Mouse (Mus musculus): ENCODE results near the gene Cyth2. TPM values are rescaled to one million over a fixed set of nuclear protein-coding genes. Genes with fewer than 3 reads are reported as not detected.

The Cyth2 gene
- total RNA-seq, 2 experiments from 2014 or later = 88.5 to 107 TPM

DNA sequence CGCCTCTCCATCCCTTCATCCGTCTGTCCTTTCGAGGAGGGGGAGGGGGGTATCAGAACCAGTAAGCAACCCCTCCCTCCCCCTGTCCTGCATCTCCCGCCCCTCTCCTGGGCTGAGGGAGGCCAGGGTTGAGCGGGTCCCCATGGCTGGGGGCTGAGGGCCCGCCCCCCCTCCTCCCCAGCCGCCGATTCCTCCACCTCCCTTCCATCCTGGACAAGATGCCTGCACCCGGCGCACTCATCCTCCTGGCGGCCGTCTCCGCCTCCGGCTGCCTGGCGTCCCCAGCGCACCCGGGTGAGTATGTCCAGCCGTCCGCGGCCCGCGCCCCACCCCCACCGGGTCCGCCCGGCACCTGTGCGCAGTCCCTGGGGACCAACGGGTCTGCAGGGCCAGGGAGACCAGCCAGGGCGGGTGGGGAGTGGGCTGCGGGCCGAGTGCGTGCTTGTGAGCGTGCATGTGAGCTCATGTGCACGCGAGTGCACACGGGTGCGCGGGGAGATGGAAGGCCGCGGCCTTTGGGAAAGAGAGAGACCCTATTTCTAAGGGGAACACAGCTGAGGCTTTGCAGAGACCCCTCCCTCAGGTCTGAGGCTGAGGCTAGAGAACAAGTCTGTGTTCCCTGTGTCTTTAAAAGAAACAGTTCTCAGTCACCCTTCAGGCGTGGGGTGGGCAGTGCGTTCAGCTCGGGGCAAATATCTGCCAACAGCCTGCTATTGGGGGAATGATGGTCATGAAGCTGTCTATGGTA, 28.8 kb downstream of the Cyth2 start:
- peak; percentile 40 for DNase-seq

DNA sequence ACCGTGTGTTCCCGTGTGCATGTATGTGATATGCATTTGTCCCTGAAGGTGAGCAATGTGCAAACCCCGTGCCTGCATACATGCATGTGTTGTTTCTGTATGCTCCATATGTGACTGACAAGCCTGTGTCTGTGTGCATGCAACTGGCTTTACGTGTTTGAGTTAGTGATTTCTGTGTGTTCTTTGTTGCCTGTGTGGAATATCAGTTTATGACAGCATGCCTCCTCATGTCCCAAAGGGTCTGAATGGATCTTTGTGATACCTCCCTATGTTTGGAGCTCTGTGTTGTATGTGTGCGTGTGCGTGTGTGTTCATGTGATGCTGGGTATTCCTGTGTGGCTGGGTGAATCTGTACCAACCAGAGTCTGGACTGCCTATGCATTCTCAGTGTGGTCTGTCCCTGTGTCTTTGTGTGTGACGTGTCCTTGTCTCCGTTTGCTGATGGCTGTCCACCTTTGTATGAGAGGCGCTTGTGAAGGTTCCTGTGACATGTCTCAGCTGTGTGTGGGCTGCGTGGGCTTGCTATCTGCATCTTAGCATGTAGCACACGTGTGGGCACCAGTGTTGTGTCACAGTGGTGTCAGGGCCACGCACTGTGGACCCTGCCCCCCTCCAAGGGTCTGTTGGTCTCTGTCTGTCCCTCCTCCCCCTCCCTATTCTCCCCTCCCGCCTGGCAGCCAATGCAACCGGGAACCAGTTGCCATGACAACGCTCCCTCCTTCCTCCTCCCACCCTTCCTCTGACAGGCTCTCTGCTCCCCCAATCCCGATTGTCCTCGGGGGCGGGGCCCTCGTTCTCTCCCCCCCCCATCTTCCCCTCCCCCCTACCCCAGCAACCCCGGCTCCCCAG, 29.6 kb downstream of the Cyth2 start, which contains the start of gene Sult2b1:
Gene Sult2b1, minus strand, starts transcription at position 146 of the 849 bp plus-strand sequence.
- peak; percentile 64 for DNase-seq

DNA sequence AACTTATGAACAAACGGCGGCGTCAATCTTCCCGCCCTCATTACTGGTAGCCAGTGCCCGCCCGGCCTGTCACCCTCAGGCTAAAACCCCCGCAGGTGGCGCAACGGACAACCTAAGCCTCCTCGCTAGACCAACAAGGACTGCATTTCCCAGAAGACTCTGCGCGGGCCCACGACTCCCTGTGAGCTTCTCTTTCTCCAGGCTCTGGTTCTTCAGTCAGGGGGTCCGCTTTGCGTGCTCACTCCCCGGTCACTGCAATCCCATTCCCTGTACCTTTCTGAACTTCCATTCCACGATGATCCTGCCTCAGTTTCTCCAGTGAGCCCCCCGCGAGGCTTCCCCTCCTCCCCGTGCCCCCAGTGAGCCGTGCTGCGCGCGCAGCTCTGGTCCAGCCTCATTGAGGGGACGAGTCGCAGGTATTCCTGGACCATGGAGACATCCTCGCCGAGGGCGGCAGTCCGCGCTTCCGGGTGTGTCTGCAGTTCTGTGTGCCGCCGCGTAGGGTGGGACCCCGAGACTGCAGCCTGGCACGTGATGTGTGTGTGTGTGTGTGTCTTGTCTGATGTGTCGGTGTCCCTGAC, 30.8 kb downstream of the Cyth2 start, which contains the start of gene Lmtk3:
Gene Lmtk3, plus strand, starts transcription at position 228 of the 581 bp plus-strand sequence.
- DNase-seq = peak; percentile 75

DNA sequence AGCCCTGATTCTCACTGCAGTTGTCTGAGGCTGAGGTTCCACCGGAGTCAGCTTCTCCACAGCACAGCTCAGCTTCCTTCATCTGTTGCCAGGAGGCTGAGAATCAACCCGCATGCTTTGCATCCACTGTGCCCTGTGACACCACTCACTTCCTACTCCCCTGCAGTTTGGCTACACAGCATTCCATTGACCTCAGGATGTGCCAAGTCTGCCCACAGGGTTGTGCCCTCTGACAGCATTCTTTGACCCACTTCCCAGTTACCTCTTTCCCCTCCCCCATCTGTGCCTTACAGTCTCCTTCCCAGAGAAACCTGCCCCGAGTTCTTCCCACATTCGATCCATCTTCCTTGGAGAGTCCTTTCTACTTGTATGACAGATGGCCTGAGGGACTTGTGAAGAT, 32.1 kb downstream of the Cyth2 start:
- no peak for DNase-seq

DNA sequence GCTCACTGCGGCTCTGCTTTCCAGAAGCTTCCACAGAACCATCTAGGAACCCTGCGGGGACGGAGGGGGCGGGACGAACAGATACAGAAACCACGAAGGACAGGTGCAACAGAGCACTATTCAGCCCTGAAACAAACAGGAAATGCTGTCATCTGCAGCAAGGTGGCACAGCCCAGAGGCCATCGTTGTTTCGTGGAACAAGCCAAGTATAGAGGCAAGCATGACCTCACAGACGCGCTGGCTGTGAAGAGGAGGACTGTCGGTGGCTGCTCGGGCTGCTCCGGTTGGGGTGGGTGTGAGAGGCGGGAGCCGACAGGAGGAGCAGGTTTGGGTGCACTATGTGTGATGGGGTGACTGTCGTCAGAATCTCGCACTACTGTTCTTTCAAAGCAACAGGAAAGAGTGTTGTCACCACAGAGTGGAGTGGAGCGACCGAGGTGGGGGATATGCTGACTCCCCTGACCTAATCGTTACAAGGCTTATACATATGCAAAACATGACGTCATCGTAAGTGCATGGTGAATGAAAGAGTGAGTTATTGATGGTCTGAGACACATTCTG, 35.2 kb downstream of the Cyth2 start:
- no peak for DNase-seq

DNA sequence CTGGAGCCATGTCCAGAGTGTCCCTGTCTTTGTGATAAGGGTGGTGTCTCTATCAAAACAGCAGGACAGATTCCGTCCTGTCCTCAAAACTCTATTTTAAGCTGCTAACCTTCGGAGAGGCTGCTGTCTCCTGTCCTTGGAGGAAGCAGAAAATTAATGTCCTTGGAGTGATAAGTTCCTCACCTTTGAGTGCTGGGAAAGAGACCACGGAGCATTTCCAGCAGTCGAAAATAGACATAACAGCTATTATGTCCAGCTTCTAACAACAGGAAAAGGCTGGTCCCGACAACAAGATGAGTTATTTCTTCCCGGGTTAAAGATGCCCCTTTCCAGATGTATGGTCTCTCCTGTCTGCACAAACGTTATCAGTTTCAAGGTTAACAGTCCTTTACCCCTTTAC, 39.1 kb downstream of the Cyth2 start:
- DNase-seq = no peak

DNA sequence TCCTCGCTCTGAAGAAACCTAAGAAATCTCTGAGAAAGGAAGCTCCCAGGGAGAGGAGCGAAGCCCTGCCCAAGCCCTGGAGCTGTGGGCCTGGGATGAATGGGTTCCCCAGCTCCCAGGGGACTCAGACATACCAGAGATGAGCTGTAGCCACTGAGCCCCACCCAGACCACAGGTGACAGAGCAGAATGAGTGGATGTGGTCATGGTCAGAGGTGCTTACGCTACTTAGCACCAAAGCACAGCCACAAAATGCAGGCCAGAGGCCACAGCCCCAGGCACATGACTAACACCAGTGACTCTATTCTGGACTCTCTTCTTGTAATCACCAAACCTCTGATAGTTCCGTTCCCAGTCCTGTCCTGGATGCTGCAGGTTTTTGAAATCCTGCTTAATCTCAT, 43.3 kb downstream of the Cyth2 start:
- no peak for DNase-seq

DNA sequence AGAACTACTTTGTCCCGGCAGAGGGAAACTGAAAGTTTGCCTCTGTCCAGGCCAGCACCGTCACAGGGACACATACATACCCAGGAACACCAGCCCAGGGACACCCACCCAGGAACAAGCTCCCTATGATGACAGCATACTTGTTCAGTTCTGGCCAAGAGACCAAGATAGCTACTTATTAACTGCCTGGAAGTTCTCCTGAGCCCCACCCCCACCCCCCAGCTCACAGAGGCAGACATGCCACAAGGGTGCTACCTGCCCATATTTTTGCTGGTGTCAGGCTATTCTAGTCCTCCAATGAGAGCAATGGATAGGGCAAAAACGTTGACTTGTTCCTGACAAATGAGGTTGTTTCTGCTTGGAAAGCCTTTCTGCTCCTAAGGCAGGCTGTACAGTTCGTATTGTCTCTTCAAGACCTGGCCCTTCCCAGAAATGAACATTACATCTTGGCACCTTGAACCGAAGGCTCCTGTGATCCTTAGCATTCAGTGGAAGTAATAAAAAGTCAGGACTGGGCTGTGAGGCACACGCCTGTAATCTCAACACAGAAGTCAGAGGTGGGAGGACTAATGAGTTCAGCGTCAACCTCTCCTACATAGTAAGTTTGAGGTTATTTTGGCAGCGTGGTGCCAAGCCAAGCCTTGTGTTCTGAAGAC, 43.8 kb downstream of the Cyth2 start:
- no peak for DNase-seq

DNA sequence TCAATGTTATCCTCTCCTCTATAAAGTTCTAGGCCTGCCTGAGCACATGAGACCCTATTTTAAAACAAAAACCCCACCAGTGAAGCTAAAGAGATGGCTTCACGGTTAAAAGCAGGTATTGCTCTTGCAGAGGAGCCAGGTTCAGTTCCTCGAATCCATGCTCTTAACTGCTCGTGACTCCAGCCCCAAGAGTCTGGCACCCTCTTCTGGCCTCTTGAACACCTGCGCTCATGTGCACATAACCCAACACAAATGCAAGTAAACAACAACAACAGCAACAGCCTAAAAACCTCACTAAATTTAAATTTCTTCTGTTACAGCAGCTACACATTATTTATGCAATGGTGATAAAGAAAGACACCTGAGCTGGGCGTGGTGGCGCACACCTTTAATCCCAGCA, 46.9 kb downstream of the Cyth2 start:
- DNase-seq = no peak

DNA sequence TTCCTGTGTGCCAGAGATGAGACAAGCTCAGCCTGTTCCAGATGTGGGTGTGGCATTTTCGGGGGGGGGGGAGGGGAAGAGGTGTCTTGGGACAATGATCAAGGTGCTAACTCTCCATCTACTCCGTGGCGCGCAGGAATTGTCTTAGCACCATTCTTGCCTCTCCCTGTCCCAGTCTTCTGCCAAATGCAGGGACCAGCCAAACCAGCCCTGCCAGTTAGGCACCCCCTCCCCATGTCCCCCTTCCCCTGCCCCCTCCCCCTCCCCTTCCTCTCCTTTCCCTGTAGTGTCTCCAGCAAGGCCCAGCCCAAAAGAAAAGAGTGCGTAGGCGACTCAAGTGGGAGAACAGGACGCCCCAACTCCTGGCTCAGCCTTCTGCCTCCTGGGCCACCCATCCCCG, 47.6 kb downstream of the Cyth2 start:
- DNase-seq = no peak

DNA sequence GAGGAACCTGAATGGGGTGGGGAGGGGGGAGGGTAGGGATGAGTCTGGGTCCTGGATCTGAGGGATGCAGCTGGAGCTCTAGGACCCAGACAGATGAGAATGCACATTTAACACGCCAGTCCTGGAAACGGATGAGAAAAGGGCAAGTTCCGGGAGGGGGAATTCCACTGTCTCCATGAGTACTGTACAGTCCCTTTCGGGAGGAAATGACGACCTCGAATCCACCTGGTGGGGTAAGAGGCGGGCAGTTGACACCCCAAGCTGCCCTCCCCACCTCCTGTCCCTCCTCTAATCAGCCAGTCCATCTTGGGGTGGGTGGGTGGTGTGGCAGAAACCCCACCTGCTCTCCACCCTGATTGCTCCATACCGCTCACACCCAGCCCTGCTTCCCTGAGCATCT, 48.4 kb downstream of the Cyth2 start:
- DNase-seq = no peak

DNA sequence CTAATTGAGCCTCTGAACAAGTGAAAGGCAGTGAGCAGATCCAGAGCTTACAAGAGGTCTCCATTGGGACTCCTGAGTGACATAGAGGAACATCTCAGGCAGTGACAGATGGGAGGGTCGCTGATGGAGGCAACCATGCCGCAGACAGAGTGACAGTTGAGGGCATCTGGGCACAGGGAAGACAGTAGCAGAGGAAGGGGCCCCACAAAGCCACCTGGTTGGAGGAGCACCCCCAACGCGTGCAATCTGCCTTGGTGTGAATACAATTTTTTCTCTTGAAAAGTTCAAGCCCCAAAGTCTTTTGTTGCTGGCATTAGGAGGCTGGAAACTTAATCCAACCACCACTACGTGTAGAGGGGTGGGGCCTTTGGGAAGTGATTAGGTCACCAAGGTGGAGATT, 54.2 kb downstream of the Cyth2 start:
- DNase-seq = no peak

DNA sequence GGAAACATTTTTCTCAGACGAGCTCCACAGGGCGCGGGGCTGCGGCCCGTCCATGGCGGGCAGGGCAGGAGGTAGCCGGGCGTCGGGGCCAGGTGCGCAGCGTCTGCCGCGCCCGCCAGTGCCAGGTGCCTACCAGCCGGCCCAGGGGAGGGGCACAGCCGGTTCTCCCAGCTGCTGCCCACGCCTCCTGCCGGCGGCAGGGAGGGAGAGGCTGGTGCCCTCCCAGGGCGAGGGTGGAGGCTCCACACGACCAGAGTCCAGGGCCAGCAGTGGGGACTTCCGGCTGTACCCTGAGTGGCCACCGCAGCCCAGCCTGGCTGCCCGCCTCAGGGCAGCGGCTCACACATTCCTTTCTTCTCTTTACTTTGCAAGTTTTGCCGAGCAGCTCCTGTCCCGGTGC, 55.0 kb downstream of the Cyth2 start:
- DNase-seq = no peak

Other genes with a start within 250 kb of the Cyth2 start
- gene Bcat2, start 244.4 kb downstream of the Cyth2 start, total RNA-seq (2021) = 100 to 1,000 TPM; 114 to 118 TPM
- gene Fgf21, start 199.1 kb downstream of the Cyth2 start, total RNA-seq (2021) = 10 to 100 TPM in 1 of 2 experiments, 1 to 10 TPM in 1; 1.3 to 21.9 TPM
- under 1 TPM in 1 of 2 experiments, not detected in 1; 0.21 TPM for gene Fut1, start 197.3 kb downstream of the Cyth2 start, total RNA-seq (2021)
- gene Izumo1, start 192.8 kb downstream of the Cyth2 start, total RNA-seq (2021) = under 1 TPM; 0.39 to 0.73 TPM
- gene Rasip1, start 187.1 kb downstream of the Cyth2 start, total RNA-seq (2021) = 10 to 100 TPM; 35.6 to 37.9 TPM
- 10 to 100 TPM in 1 of 2 experiments, 1 to 10 TPM in 1; 8.3 to 13.2 TPM for gene Mamstr, start 174.6 kb downstream of the Cyth2 start, total RNA-seq (2021)
- gene Fut2, start 148.2 kb downstream of the Cyth2 start, total RNA-seq (2021) = not detected
- gene Ntn5, start 130.6 kb downstream of the Cyth2 start, total RNA-seq (2021) = under 1 TPM in 1 of 2 experiments, not detected in 1; 0.39 TPM
- gene Sec1, start 120.2 kb downstream of the Cyth2 start, total RNA-seq (2021) = under 1 TPM; 0.21 to 0.30 TPM
- gene Car11, start 114.7 kb downstream of the Cyth2 start, total RNA-seq (2021) = 10 to 100 TPM in 1 of 2 experiments, 1 to 10 TPM in 1; 7.6 to 14.5 TPM
- 10 to 100 TPM; 21.4 to 62.3 TPM for gene Dbp, start 109.5 kb downstream of the Cyth2 start, total RNA-seq (2021)
- 1,000 to 10,000 TPM; 1,029 to 1,042 TPM for gene Rpl18, start 99.1 kb downstream of the Cyth2 start, total RNA-seq (2021)
- 10 to 100 TPM; 28.0 to 28.8 TPM for gene Sphk2, start 96.6 kb downstream of the Cyth2 start, total RNA-seq (2021)
- gene Fam83e, start 93.4 kb downstream of the Cyth2 start, total RNA-seq (2021) = under 1 TPM; 0.27 to 0.33 TPM
- gene Spaca4, start 88.8 kb downstream of the Cyth2 start, total RNA-seq (2021) = not detected
- gene Lmtk3, start 30.8 kb downstream of the Cyth2 start, total RNA-seq (2021) = 1 to 10 TPM; 4.2 to 8.3 TPM
- under 1 TPM; 0.39 to 0.45 TPM for gene Sult2b1, start 29.9 kb downstream of the Cyth2 start, total RNA-seq (2021)
- gene Kcnj14, start 10.2 kb upstream of the Cyth2 start, total RNA-seq (2021) = under 1 TPM; 0.24 to 0.51 TPM
- 10 to 100 TPM; 23.7 to 27.5 TPM for gene Grwd1, start 16.4 kb upstream of the Cyth2 start, total RNA-seq (2021)
- 100 to 1,000 TPM; 126 to 132 TPM for gene Kdelr1, start 58.2 kb upstream of the Cyth2 start, total RNA-seq (2021)
- gene Grin2d, start 63.8 kb upstream of the Cyth2 start, total RNA-seq (2021) = 1 to 10 TPM in 1 of 2 experiments, under 1 TPM in 1; 0.72 to 1.2 TPM
- under 1 TPM in 1 of 2 experiments, not detected in 1; 0.30 TPM for gene Syngr4, start 82.1 kb upstream of the Cyth2 start, total RNA-seq (2021)
- 10 to 100 TPM; 85.8 to 88.1 TPM for gene Tmem143, start 82.4 kb upstream of the Cyth2 start, total RNA-seq (2021)
- 100 to 1,000 TPM; 156 to 158 TPM for gene Emp3, start 106.8 kb upstream of the Cyth2 start, total RNA-seq (2021)
- 1 to 10 TPM; 6.1 to 7.2 TPM for gene Ccdc114, start 109.5 kb upstream of the Cyth2 start, total RNA-seq (2021)
- 10 to 100 TPM in 1 of 2 experiments, 1 to 10 TPM in 1; 8.2 to 13.6 TPM for gene Abcc6, start 215.7 kb upstream of the Cyth2 start, total RNA-seq (2021)
- 10 to 100 TPM; 50.4 to 50.6 TPM for gene Nomo1, start 219.1 kb upstream of the Cyth2 start, total RNA-seq (2021)